Mouse (Mus musculus): ENCODE measurements around the gene Gm43638.
"Not testable (repeated sequence)": the region's sequence is repeated elsewhere in the genome, so short reads cannot be mapped to it uniquely, and the experiment has no call there.

DNA sequence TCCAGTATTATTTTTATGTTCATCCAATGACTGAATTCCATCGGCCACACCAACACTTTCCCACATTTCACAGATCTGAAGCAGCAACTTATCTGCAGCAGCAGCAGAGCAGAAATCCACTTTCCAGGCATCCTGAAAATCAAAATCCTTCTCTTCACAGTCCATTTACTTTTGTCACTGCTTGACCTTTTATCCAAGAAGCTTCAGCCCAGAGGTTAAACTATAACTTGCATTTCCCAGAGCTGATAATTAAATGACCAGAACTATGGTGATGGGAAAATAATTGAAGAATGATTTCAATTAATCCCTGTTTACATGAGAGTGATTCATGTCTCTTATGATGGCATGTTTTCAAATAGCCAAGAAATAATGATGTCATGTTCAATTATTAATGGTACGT is 62.6 kb downstream of the Gm43638 start, which contains the start of gene Ugt2b38:
- not testable (repeated sequence) for TF ChIP-seq POLR2A (IDR thresholded peaks at IDR 0.05; ENCODE audit: borderline replicate concordance, control insufficient read depth, low read depth, low read length); CTCF (IDR thresholded peaks at IDR 0.05; ENCODE audit: control insufficient read depth, insufficient read depth, low read length)

Data from bone marrow, adult 2 months (tissue).